Mouse (Mus musculus) limb, embryonic 12.5 days (tissue): ENCODE data around the gene Gm7697. TPM values are rescaled to one million over a fixed set of nuclear protein-coding genes. Genes with fewer than 3 reads are reported as not detected.
"Not testable (repeated sequence)": the region's sequence is repeated elsewhere in the genome, so short reads cannot be mapped to it uniquely, and the experiment has no call there.

Source experiments
- ATAC-seq: fragments of 200-750 bp; cut with Nextera tagmentation; 2 replicates; pipeline ENCODE4 v1.8.0; 2017; ENCODE audit warnings: low read depth, moderate TSS enrichment; ENCODE audit not compliant: insufficient number of reproducible peaks, insufficient read depth, low FRiP score, low TSS enrichment
- H3K27ac ChIP-seq: fragments of 300-500 bp; sonication (generic); 2 replicates; pipeline ENCODE4 v1.5.1; 2016; ENCODE audit warnings: mild to moderate bottlenecking, moderate library complexity
- H3K27me3 ChIP-seq: fragments of 300-500 bp; sonication (generic); 2 replicates; pipeline ENCODE4 v1.6.1; 2016; ENCODE audit warnings: mild to moderate bottlenecking, moderate library complexity
- H3K36me3 ChIP-seq: fragments of 300-500 bp; sonication (generic); 2 replicates; pipeline ENCODE4 v1.6.1; 2016; ENCODE audit warnings: mild to moderate bottlenecking, moderate library complexity
- H3K4me1 ChIP-seq: fragments of 300-500 bp; sonication (generic); replicated peaks from 2 replicates; pipeline ENCODE4 v1.6.1; 2016
- H3K4me2 ChIP-seq: fragments of 300-500 bp; sonication (generic); 2 replicates; pipeline ENCODE4 v1.6.1; 2016; ENCODE audit warnings: mild to moderate bottlenecking, moderate library complexity
- H3K4me3 ChIP-seq: fragments of 300-500 bp; sonication (generic); replicated peaks from 2 replicates; pipeline ENCODE4 v1.5.1; 2016; ENCODE audit warnings: mild to moderate bottlenecking
- H3K9ac ChIP-seq: fragments of 300-500 bp; sonication (generic); replicated peaks from 2 replicates; pipeline ENCODE4 v1.6.1; 2016; ENCODE audit warnings: mild to moderate bottlenecking, moderate library complexity
- H3K9me3 ChIP-seq: fragments of 300-500 bp; sonication (generic); 2 replicates; pipeline ENCODE4 v1.6.1; 2016; ENCODE audit warnings: mild to moderate bottlenecking, moderate library complexity
- WGBS: fragments of 180-500 bp; shearing (Covaris S2); methylation state at CpG from one replicate; pipeline ENCODE4 v1.1.7; 2016; 5-methylcytosine and 5-hydroxymethylcytosine counted together
- polyA plus RNA-seq: library from polyadenylated mRNA; unstranded; fragments of >200 nt; fragmentation: Nextera tagmentation; extraction: Ambion mirVana; gene quantifications from 2 replicates; pipeline ENCODE4 v1.2.1, GENCODE M21; 2016

The Gm7697 gene
- not detected in 2 replicates for polyA plus RNA-seq

DNA sequence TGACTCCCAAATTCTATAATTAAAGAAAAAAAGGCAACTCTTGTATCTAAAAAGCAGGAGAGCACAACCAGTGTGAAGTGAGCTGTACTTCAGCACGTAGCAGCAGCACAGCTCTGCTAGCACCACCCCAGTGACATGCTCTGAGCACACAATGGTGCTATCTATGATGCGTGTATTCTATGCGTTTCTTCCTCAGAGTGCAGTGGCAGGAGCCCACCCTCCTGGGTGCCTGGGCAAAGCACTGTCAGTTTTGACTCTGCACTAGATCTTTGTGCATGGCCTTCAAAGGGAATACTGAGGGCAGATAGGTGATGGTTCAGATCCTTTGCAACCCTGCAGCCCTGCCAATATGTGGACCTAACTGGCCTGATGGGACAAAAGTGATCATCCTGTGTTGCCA is at the start of gene Gm7697:
Gm7697 (minus strand) TSS at position 101 of the 400 bp plus-strand sequence.
- 95% methylated on average over 3 of the region's 3 CpGs for WGBS
- not testable (repeated sequence) for H3K4me2 ChIP-seq, ATAC-seq, H3K9me3 ChIP-seq, H3K27ac ChIP-seq, H3K36me3 ChIP-seq, H3K4me3 ChIP-seq, H3K27me3 ChIP-seq, H3K9ac ChIP-seq, H3K4me1 ChIP-seq

DNA sequence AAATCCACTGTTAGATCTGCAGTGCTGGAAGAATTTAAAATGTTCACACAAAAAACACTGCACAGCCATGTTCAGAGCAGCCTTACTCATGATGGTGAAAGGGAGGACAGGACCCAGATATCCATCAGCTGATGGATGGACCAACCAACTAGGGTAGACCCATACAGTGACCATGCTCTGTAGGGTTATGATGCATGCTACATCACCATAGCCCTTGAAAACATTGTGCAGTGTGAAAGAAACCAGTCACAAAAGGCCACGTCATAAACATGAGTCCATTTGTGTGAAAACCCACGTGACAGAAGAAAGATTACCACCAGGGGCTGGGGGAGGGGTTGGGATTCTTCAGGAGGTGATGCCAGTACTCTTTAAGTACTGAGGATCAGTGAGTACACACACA is 28.5 kb upstream of the Gm7697 start:
- not testable (repeated sequence) for H3K4me1 ChIP-seq, H3K4me3 ChIP-seq, H3K4me2 ChIP-seq, H3K36me3 ChIP-seq, H3K27me3 ChIP-seq, H3K9ac ChIP-seq, H3K27ac ChIP-seq, ATAC-seq, H3K9me3 ChIP-seq
- WGBS = 55% methylated on average over 2 of the region's 2 CpGs

DNA sequence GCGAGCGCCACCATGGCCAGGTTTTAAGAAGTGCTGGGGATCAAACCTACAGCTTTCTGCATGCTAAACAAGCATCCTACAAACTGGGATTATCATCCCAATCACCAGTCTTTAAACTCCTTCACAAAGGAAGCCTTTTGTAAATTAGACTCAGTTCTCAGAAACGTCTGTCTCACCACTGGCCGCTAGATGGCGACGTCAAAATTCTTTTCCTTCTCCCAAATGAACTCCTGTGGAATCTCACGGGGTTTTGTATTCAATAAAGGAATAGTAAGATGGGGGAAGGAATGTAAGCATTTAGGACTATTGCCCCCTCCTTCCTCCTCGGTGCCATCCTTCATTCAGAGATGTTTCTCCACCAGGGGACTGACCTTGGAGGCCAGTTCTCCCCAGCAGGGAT is 26.8 kb upstream of the Gm7697 start:
- not testable (repeated sequence) for H3K36me3 ChIP-seq, H3K4me1 ChIP-seq, H3K4me2 ChIP-seq, H3K27me3 ChIP-seq, ATAC-seq, H3K9me3 ChIP-seq, H3K27ac ChIP-seq, H3K4me3 ChIP-seq, H3K9ac ChIP-seq
- WGBS = 14% methylated on average over 8 of the region's 8 CpGs

DNA sequence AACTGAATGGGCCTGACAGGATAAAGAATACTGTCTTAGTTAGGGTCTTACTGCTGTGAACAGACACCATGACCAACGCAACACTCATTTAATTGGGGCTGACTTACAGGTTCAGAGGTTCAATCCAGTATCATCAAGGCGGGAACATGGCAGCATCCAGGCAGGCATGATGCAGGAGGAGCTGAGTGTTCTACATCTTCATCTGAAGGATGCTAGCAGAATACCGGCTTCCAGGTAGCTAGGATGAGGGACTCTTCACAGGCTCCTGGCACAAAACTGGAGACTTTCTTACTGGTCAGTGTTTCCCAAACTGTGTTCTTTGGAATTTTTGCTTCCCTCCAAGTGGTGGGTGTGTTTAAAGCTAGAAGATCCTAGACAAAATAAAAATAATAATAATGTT is 25.3 kb upstream of the Gm7697 start:
- H3K36me3 ChIP-seq, H3K9ac ChIP-seq, H3K9me3 ChIP-seq, H3K4me3 ChIP-seq, H3K27me3 ChIP-seq, H3K4me1 ChIP-seq, ATAC-seq, H3K27ac ChIP-seq, H3K4me2 ChIP-seq: not testable (repeated sequence)
- 93% methylated on average over 3 of the region's 3 CpGs for WGBS

DNA sequence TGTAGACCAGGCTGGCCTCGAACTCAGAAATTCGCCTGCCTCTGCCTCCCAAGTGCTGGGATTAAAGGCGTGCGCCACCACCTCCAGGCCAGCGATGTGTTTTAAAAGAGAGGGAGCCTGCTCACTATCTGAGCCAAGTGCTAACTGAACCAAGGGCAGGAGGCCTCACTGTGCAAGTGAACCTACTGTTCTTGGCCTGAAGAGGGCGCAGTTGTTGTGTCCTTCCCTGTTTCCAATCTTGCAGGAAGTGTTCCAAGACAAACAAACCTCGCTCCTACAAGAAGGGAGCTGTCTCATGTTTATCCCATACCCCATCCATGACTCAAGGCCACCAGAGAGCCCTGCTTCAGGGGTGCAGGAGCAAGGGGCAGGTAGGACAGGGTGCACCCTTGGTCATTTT is 24.4 kb upstream of the Gm7697 start:
- not testable (repeated sequence) for H3K4me3 ChIP-seq, H3K27me3 ChIP-seq, H3K4me2 ChIP-seq, H3K9ac ChIP-seq, H3K27ac ChIP-seq, H3K36me3 ChIP-seq, H3K9me3 ChIP-seq, H3K4me1 ChIP-seq, ATAC-seq
- WGBS = 64% methylated on average over 7 of the region's 7 CpGs

DNA sequence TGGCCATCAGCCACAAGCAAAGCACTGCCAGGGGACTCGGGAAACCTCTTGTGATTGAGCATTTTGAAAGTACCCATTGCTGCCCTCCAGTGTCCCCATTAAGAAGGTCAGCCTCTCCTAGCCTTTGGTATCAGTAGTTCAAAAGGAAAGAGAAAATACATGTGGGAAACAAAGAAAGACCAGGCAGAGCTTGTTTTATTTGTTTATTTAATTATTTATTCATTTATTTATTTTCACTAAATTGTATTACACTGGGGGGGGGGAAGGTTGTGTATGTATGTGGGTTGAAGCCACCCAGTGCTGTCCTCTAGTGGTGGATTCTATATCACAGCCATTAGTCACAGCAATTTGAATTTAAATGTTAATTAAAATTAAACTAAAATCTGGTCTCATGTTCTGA is 22.2 kb upstream of the Gm7697 start:
- H3K4me1 ChIP-seq, H3K27ac ChIP-seq, H3K9ac ChIP-seq, H3K9me3 ChIP-seq, H3K27me3 ChIP-seq, H3K4me2 ChIP-seq, H3K36me3 ChIP-seq, H3K4me3 ChIP-seq, ATAC-seq: not testable (repeated sequence)
- WGBS = 71% methylated on average over 1 of the region's 1 CpGs

DNA sequence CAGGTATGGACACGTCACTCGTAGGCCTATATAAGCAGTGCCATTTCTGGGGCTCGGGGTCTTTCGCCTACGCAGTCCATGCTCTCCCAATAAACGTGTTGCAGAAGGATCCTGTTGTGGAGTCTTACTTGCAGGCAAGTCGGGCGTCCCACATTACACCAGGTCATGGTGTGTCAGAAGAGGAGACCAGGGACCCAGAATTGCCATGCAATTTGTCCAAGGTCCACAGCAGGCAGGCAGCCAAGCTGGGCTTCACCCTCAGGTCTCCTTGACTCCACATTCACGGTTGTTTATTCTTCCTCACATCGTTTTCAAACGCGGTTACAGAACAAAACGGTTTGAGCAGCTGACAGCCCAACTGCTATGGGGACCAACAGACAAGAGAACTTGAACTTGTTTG is 21.7 kb upstream of the Gm7697 start:
- H3K4me3 ChIP-seq, H3K4me1 ChIP-seq, H3K27ac ChIP-seq, H3K36me3 ChIP-seq, H3K9ac ChIP-seq, H3K27me3 ChIP-seq, H3K9me3 ChIP-seq, ATAC-seq, H3K4me2 ChIP-seq: not testable (repeated sequence)
- WGBS = 91% methylated on average over 13 of the region's 13 CpGs

DNA sequence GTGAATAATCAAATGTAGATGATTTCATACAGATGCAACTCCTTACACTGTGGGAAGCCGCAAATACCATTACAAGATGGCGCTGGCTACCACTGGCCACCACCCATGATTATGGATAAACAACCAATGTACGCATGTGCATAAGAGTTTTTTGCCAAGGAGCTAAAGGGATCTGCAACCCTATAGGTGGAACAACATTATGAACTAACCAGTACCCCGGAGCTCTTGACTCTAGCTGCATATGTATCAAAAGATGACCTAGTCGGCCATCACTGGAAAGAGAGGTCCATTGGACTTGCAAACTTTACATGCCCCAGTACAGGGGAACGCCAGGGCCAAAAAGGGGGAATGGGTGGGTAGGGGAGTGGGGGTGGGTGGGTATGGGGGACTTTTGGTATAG is 21.2 kb upstream of the Gm7697 start:
- peak; percentile 47 for ATAC-seq
- H3K27me3 ChIP-seq, H3K36me3 ChIP-seq, H3K4me3 ChIP-seq, H3K27ac ChIP-seq, H3K9me3 ChIP-seq, H3K4me1 ChIP-seq, H3K9ac ChIP-seq, H3K4me2 ChIP-seq: not testable (repeated sequence)
- WGBS = 91% methylated on average over 6 of the region's 6 CpGs

DNA sequence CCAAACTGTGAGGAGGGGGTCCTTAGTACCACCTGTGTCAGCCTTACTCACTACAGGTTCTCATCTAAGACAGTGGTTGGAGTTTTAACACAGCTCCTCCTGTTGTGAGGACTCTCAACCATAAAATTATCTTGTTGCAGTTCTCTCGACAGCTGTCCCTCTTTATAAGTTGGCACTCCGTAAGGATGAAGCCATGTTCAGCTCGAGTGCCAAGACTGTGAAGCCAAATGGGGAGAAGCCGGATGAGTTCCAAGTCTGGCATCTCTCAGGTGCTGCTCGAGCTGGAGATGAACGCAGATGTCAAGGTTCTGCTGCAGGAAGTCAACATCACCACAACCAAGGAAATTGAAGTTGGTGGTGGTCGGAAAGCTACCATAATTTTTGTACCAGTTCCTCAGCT is 18.0 kb upstream of the Gm7697 start:
- H3K4me3 ChIP-seq, H3K36me3 ChIP-seq, H3K9me3 ChIP-seq, H3K9ac ChIP-seq, H3K27me3 ChIP-seq, H3K4me2 ChIP-seq, H3K27ac ChIP-seq, H3K4me1 ChIP-seq, ATAC-seq: not testable (repeated sequence)
- WGBS = 87% methylated on average over 7 of the region's 7 CpGs

DNA sequence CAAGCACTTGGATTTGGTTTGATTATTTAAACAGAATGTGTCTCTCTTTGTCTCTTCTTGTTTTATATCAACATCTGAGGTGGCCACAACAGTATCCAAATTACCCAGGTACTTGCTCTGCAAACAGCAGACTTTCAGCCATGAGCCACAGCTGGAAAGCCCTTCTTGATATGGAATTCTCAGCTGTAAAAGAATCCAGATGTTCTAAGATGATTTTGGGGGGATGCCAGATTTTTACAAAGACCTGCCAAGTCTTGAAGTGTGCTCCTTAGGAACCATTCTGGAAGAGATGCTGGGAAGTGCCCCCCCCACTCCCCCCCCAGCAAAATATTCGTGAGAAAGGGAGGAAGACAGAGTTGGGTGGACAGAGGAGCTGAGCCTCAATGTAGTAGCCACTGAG is 17.6 kb upstream of the Gm7697 start:
- ATAC-seq = not testable (repeated sequence)

DNA sequence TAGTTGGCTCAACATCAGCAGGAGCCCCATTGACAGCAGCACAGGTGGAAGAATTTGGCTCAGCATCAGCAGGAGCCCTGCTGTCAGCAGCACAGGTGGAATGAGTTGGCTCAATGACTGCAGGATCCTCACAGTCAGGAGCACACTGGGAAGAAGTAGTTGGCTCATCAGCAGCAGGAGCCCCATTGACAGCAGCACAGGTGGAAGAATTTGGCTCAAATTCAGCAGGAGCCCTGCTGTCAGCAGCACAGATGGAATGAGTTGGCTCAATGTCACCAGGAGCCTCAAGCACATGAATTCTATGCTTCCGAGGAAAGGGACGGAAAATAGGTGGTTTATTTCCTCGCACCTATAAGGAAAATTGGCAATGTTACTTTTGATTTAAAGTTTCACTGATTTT is 47.8 kb downstream of the Gm7697 start:
- not testable (repeated sequence) for H3K4me3 ChIP-seq, H3K27me3 ChIP-seq, H3K9me3 ChIP-seq, H3K27ac ChIP-seq, H3K4me2 ChIP-seq, H3K4me1 ChIP-seq, H3K9ac ChIP-seq, H3K36me3 ChIP-seq, ATAC-seq
- 70% methylated on average over 3 of the region's 3 CpGs for WGBS

More for the DNA sequence above, 17.6 kb upstream of the Gm7697 start:
- H3K9ac ChIP-seq, H3K4me2 ChIP-seq, H3K36me3 ChIP-seq, H3K4me1 ChIP-seq, H3K9me3 ChIP-seq, H3K27ac ChIP-seq, H3K4me3 ChIP-seq, H3K27me3 ChIP-seq: not testable (repeated sequence)
- 50% methylated on average over 1 of the region's 1 CpGs for WGBS

DNA sequence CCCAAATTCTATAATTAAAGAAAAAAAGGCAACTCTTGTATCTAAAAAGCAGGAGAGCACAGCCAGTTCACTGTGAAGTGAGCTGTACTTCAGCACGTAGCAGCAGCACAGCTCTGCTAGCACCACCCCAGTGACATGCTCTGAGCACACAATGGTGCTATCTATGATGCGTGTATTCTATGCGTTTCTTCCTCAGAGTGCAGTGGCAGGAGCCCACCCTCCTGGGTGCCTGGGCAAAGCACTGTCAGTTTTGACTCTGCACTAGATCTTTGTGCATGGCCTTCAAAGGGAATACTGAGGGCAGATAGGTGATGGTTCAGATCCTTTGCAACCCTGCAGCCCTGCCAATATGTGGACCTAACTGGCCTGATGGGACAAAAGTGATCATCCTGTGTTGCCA is 69.3 kb downstream of the Gm7697 start, which contains the start of gene Gm9495:
Gm9495 (minus strand) TSS at position 101 of the 400 bp plus-strand sequence.
- not testable (repeated sequence) for H3K4me3 ChIP-seq

More for the DNA sequence above, 69.3 kb downstream of the Gm7697 start, which contains the start of gene Gm9495:
- WGBS = 85% methylated on average over 3 of the region's 3 CpGs
- not testable (repeated sequence) for ATAC-seq, H3K4me2 ChIP-seq, H3K9me3 ChIP-seq, H3K9ac ChIP-seq, H3K4me1 ChIP-seq, H3K27me3 ChIP-seq, H3K27ac ChIP-seq, H3K36me3 ChIP-seq
